Mouse (Mus musculus) E14TG2a.4 (cell line): ENCODE data around the gene Syn2.

Experiments
- CTCF ChIP-seq: conservative IDR thresholded peaks from 2 replicates; pipeline ENCODE4 v1.5.1; 2014; ENCODE audit warnings: low read length
- NANOG ChIP-seq: IDR thresholded peaks from 2 replicates; pipeline ENCODE4 v1.6.1; 2014; ENCODE audit warnings: borderline replicate concordance, low read length, mixed read lengths
- POU5F1 ChIP-seq: IDR thresholded peaks from 2 replicates; pipeline ENCODE4 v1.6.1; 2014; ENCODE audit warnings: low read length, borderline replicate concordance

DNA sequence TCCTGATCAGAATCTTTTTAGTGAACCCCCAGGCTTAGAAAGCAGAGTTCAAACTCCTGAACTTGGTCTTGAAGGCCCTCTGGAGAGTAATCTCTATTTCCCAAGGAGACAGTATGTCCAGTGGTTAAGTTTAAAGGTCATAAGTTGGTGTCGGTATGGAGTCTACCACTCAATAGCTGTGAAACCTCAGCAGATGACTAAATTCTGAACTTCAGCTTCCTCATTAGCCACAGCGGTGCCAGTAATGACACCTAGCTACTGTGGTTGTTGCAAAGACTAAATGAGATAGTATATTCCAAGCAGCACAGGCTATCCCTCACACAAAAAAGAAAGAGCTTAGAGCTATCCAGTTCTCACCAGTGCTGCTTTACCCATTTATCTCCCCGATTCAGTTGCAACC, 153.5 kb downstream of the Syn2 start:
- TF ChIP-seq CTCF (no peak), POU5F1 (no peak), NANOG (no peak)
